Mouse (Mus musculus) liver, embryonic 13.5 days (tissue): ENCODE results near the gene Slc35c2. TPM values are rescaled to one million over a fixed set of nuclear protein-coding genes. Genes with fewer than 3 reads are reported as not detected.

ENCODE experiments used
- ATAC-seq: fragments of 200-750 bp; cut with Nextera tagmentation; 2 replicates; pipeline ENCODE4 v1.8.0; 2017; ENCODE audit warnings: low read depth, mild to moderate bottlenecking, moderate number of reproducible peaks, moderate library complexity
- DNase-seq: peaks from one replicate; pipeline ENCODE4 v3.0.0; 2022
- H3K27ac ChIP-seq: fragments of 300-500 bp; sonication (generic); 2 replicates; pipeline ENCODE4 v1.5.1; 2015; ENCODE audit warnings: moderate library complexity, mild to moderate bottlenecking, inconsistent platforms
- H3K27me3 ChIP-seq: fragments of 300-500 bp; sonication (generic); 2 replicates; pipeline ENCODE4 v1.6.1; 2015; ENCODE audit warnings: mild to moderate bottlenecking, inconsistent platforms
- H3K36me3 ChIP-seq: fragments of 300-500 bp; sonication (generic); 2 replicates; pipeline ENCODE4 v1.6.1; 2015; ENCODE audit warnings: mild to moderate bottlenecking, inconsistent platforms
- H3K4me1 ChIP-seq: fragments of 300-500 bp; sonication (generic); replicated peaks from 2 replicates; pipeline ENCODE4 v1.6.1; 2015; ENCODE audit warnings: inconsistent platforms
- H3K4me2 ChIP-seq: fragments of 300-500 bp; sonication (generic); 2 replicates; pipeline ENCODE4 v1.6.1; 2015; ENCODE audit warnings: inconsistent platforms, mild to moderate bottlenecking, moderate library complexity
- H3K4me3 ChIP-seq: fragments of 300-500 bp; sonication (generic); replicated peaks from 2 replicates; pipeline ENCODE4 v1.5.1; 2015; ENCODE audit warnings: mild to moderate bottlenecking, inconsistent platforms
- H3K9ac ChIP-seq: fragments of 300-500 bp; sonication (generic); 2 replicates; pipeline ENCODE4 v1.6.1; 2015; ENCODE audit warnings: mild to moderate bottlenecking, inconsistent platforms
- H3K9me3 ChIP-seq: fragments of 300-500 bp; sonication (generic); replicated peaks from 2 replicates; pipeline ENCODE4 v1.6.1; 2016; ENCODE audit warnings: inconsistent platforms
- WGBS: fragments of 180-500 bp; shearing (Covaris S2); methylation state at CpG from one replicate; pipeline ENCODE4 v1.1.7; 2015; ENCODE audit not compliant: insufficient replicate concordance; 5-methylcytosine and 5-hydroxymethylcytosine counted together
- polyA plus RNA-seq: library from polyadenylated mRNA; unstranded; fragments of >200 nt; fragmentation: Nextera tagmentation; extraction: Ambion mirVana; gene quantifications from 2 replicates; pipeline ENCODE4 v1.2.1, GENCODE M21; 2015

Gene Slc35c2
- polyA plus RNA-seq, 1 experiment from 2014 or later = 40.2 TPM

GRCm38 (mm10) chr2:165271326-165271725 lies 16.3 kb downstream of the Slc35c2 start:
- 22% methylated on average over 8 of the region's 8 CpGs for WGBS
- Histone ChIP-seq H3K27ac (no peak overlapping the region), H3K9me3 (no peaks in the 10 kb centered on the region), H3K27me3 (peaks cover 13% of the 10 kb centered on the region), H3K4me3 (no peak overlapping the region), H3K4me1 (no peaks in the 10 kb centered on the region), H3K4me2 (no peak overlapping the region), H3K36me3 (no peaks in the 10 kb centered on the region), H3K9ac (no peak overlapping the region)
- DNase-seq (no peak), ATAC-seq (no peak)

- ATAC-seq = no peak
- no peak overlapping the region for H3K4me3 ChIP-seq
- WGBS = 43% methylated on average over 7 of the region's 7 CpGs
Measured at GRCm38 (mm10) chr2:165270858-165271257, 16.8 kb downstream of the Slc35c2 start.

GRCm38 (mm10) chr2:165266739-165267138 lies 20.9 kb downstream of the Slc35c2 start:
- H3K9ac ChIP-seq = no peak overlapping the region
- no peak overlapping the region for H3K27ac ChIP-seq
- no peaks in the 10 kb centered on the region for H3K9me3 ChIP-seq
- peaks cover 30% of the 10 kb centered on the region for H3K27me3 ChIP-seq
- WGBS = 26% methylated on average over 12 of the region's 12 CpGs
- no peak for ATAC-seq
- no peaks in the 10 kb centered on the region for H3K36me3 ChIP-seq
- no peak for DNase-seq
- H3K4me1 ChIP-seq = no peaks in the 10 kb centered on the region
- no peak overlapping the region for H3K4me3 ChIP-seq
- H3K4me2 ChIP-seq = no peak overlapping the region

More at GRCm38 (mm10) chr2:165270858-165271257, 16.8 kb downstream of the Slc35c2 start:
- no peak overlapping the region for H3K4me2 ChIP-seq
- no peak overlapping the region for H3K9ac ChIP-seq
- no peaks in the 10 kb centered on the region for H3K9me3 ChIP-seq
- peaks cover 14% of the 10 kb centered on the region for H3K27me3 ChIP-seq
- no peaks in the 10 kb centered on the region for H3K4me1 ChIP-seq
- no peaks in the 10 kb centered on the region for H3K36me3 ChIP-seq
- H3K27ac ChIP-seq = no peak overlapping the region
- DNase-seq = no peak

GRCm38 (mm10) chr2:165263861-165264260 lies 23.8 kb downstream of the Slc35c2 start:
- H3K36me3 ChIP-seq = no peaks in the 10 kb centered on the region
- no peak for ATAC-seq
- no peaks in the 10 kb centered on the region for H3K4me1 ChIP-seq
- no peak overlapping the region for H3K4me2 ChIP-seq
- H3K4me3 ChIP-seq = no peak overlapping the region
- WGBS = 57% methylated on average over 7 of the region's 7 CpGs
- H3K27me3 ChIP-seq = peaks cover 39% of the 10 kb centered on the region
- no peak overlapping the region for H3K9ac ChIP-seq
- no peak for DNase-seq
- no peaks in the 10 kb centered on the region for H3K9me3 ChIP-seq
- H3K27ac ChIP-seq = no peak overlapping the region

- ATAC-seq = no peak
- Histone ChIP-seq H3K36me3 (no peaks in the 10 kb centered on the region), H3K4me1 (no peaks in the 10 kb centered on the region), H3K4me2 (no peak overlapping the region), H3K9ac (no peak overlapping the region), H3K27ac (no peak overlapping the region), H3K9me3 (no peaks in the 10 kb centered on the region), H3K4me3 (no peak overlapping the region), H3K27me3 (peaks cover 41% of the 10 kb centered on the region)
- no peak for DNase-seq
- WGBS = 52% methylated on average over 18 of the region's 18 CpGs
Measured at GRCm38 (mm10) chr2:165262274-165262990, 25.2 kb downstream of the Slc35c2 start.

- Histone ChIP-seq H3K4me2 (no peak overlapping the region), H3K27ac (no peak overlapping the region), H3K36me3 (no peaks in the 10 kb centered on the region), H3K27me3 (peaks cover 49% of the 10 kb centered on the region), H3K9me3 (no peaks in the 10 kb centered on the region), H3K4me1 (no peaks in the 10 kb centered on the region), H3K4me3 (no peak overlapping the region), H3K9ac (no peak overlapping the region)
- DNase-seq (no peak), ATAC-seq (no peak)
- 67% methylated on average over 8 of the region's 8 CpGs for WGBS
Measured at GRCm38 (mm10) chr2:165259859-165260258, 27.8 kb downstream of the Slc35c2 start.

GRCm38 (mm10) chr2:165258321-165258720 lies 29.3 kb downstream of the Slc35c2 start:
- Histone ChIP-seq H3K4me1 (no peaks in the 10 kb centered on the region), H3K27me3 (peaks cover 57% of the 10 kb centered on the region), H3K9ac (no peak overlapping the region), H3K4me3 (no peak overlapping the region), H3K36me3 (no peaks in the 10 kb centered on the region), H3K4me2 (no peak overlapping the region), H3K9me3 (no peaks in the 10 kb centered on the region), H3K27ac (no peak overlapping the region)
- DNase-seq (no peak), ATAC-seq (no peak)
- WGBS = 62% methylated on average over 6 of the region's 6 CpGs

GRCm38 (mm10) chr2:165257151-165257834 lies 30.4 kb downstream of the Slc35c2 start:
- ATAC-seq (no peak), DNase-seq (no peak)
- H3K27ac ChIP-seq = no peak overlapping the region
- H3K9me3 ChIP-seq = no peaks in the 10 kb centered on the region
- no peak overlapping the region for H3K4me2 ChIP-seq
- H3K36me3 ChIP-seq = no peaks in the 10 kb centered on the region
- H3K4me3 ChIP-seq = no peak overlapping the region
- no peaks in the 10 kb centered on the region for H3K4me1 ChIP-seq
- 47% methylated on average over 11 of the region's 11 CpGs for WGBS
- H3K9ac ChIP-seq = no peak overlapping the region
- peaks cover 63% of the 10 kb centered on the region for H3K27me3 ChIP-seq

- no peaks in the 10 kb centered on the region for H3K36me3 ChIP-seq
- peaks cover 58% of the 10 kb centered on the region for H3K27me3 ChIP-seq
- H3K4me1 ChIP-seq = no peaks in the 10 kb centered on the region
- no peak overlapping the region for H3K9ac ChIP-seq
- DNase-seq = no peak
- no peak overlapping the region for H3K4me3 ChIP-seq
- WGBS = 60% methylated on average over 10 of the region's 10 CpGs
- H3K9me3 ChIP-seq = no peaks in the 10 kb centered on the region
- H3K4me2 ChIP-seq = no peak overlapping the region
- no peak overlapping the region for H3K27ac ChIP-seq
- ATAC-seq = no peak
Measured at GRCm38 (mm10) chr2:165256213-165256612, 31.5 kb downstream of the Slc35c2 start.

- H3K9ac ChIP-seq = no peak overlapping the region
- no peak for ATAC-seq
- DNase-seq = no peak
Measured at GRCm38 (mm10) chr2:165253867-165254266, 33.8 kb downstream of the Slc35c2 start.

GRCm38 (mm10) chr2:165253269-165253668 lies 34.4 kb downstream of the Slc35c2 start:
- no peak for DNase-seq
- Histone ChIP-seq H3K27me3 (peaks cover 50% of the 10 kb centered on the region), H3K9ac (no peak overlapping the region), H3K36me3 (no peaks in the 10 kb centered on the region), H3K27ac (no peak overlapping the region), H3K4me1 (no peaks in the 10 kb centered on the region), H3K4me3 (no peak overlapping the region), H3K4me2 (no peak overlapping the region), H3K9me3 (no peaks in the 10 kb centered on the region)
- no peak for ATAC-seq
- WGBS = 54% methylated on average over 8 of the region's 8 CpGs

More at GRCm38 (mm10) chr2:165253867-165254266, 33.8 kb downstream of the Slc35c2 start:
- no peaks in the 10 kb centered on the region for H3K4me1 ChIP-seq
- peaks cover 53% of the 10 kb centered on the region for H3K27me3 ChIP-seq
- no peak overlapping the region for H3K4me3 ChIP-seq
- no peaks in the 10 kb centered on the region for H3K36me3 ChIP-seq
- no peak overlapping the region for H3K27ac ChIP-seq
- 13% methylated on average over 10 of the region's 10 CpGs for WGBS
- no peaks in the 10 kb centered on the region for H3K9me3 ChIP-seq
- H3K4me2 ChIP-seq = no peak overlapping the region

- no peak for ATAC-seq
- 50% methylated on average over 9 of the region's 9 CpGs for WGBS
- H3K27me3 ChIP-seq = peaks cover 52% of the 10 kb centered on the region
- DNase-seq = no peak
- no peak overlapping the region for H3K4me3 ChIP-seq
- H3K27ac ChIP-seq = no peak overlapping the region
- H3K9ac ChIP-seq = no peak overlapping the region
- H3K9me3 ChIP-seq = no peaks in the 10 kb centered on the region
- no peak overlapping the region for H3K4me2 ChIP-seq
- H3K4me1 ChIP-seq = no peaks in the 10 kb centered on the region
- H3K36me3 ChIP-seq = no peaks in the 10 kb centered on the region
Measured at GRCm38 (mm10) chr2:165252801-165253200, 34.9 kb downstream of the Slc35c2 start.
